ENCODE assay signal across 22 mouse cellular contexts in the genomic region with DNA sequence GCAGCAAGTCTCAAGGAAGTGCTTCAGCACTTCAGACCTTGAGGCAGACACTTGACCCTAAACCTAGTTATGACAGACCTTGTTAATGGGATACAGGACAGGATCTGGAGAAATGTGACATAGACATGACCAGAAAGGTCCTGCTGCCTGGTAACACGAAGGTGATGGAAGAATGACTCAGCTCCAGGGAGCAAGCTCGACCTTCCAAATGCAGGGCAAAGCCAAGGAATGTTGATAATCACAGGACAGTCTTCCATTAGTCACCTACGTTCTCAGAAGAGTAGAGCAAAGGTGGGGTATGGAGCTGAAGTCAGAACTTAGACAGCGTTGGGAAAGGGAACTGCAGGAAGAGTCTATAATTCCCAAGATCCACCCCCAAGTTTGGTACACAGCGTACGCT. TPM values are rescaled to one million over a fixed set of nuclear protein-coding genes. Genes with fewer than 3 reads are reported as not detected.
A peak's percentile ranks its signal among the peaks of the same experiment; 100 is the strongest.
DNase-seq lines count a peak whose midpoint lies in the region; TF ChIP-seq lines count a peak whose summit lies in the region.
"Had no signal": no experiment of that assay in that cellular context is flagged by ENCODE, and none has a peak within 500 bp of the region (broad histone marks: within the 10 kb centered on the region; RNA-seq: fewer than 3 reads in every experiment).

No protein-coding gene starts in this region.

- H3K27ac ChIP-seq in embryonic fibroblast, embryonic 13.5 days (ENCODE audit: insufficient read depth, low read length) = peak overlapping the region; percentile 35; the same call in 1 of the 2 replicates
- H3K27ac ChIP-seq: forebrain, embryonic 12.5 days; hindbrain, embryonic 12.5 days had no signal

- no peak overlapping the region for H3K4me3 ChIP-seq in embryonic fibroblast, embryonic 13.5 days (ENCODE audit: insufficient read depth, low read length)
- H3K4me3 ChIP-seq: forebrain, embryonic 12.5 days; hindbrain, embryonic 12.5 days had no signal

- TF ChIP-seq CTCF in embryonic fibroblast, embryonic 13.5 days (IDR thresholded peaks at IDR 0.05; ENCODE audit: borderline replicate concordance, insufficient read depth, low read length) = no peak

- no peak for TF ChIP-seq POLR2A in embryonic fibroblast, embryonic 13.5 days (IDR thresholded peaks at IDR 0.05; ENCODE audit: low read depth, low read length)

- peaks cover 2% of the 10 kb centered on the region for H3K4me1 ChIP-seq in embryonic fibroblast, embryonic 13.5 days (ENCODE audit: control insufficient read depth, insufficient read depth, low read length)
- H3K4me1 ChIP-seq: forebrain, embryonic 12.5 days; hindbrain, embryonic 12.5 days had no signal

- peak; percentile 33 to 37 for DNase-seq in adrenal gland, postnatal 36 days
- no peak for DNase-seq in adrenal gland, postnatal 14 days
- DNase-seq in 3T3-L1 (ENCODE audit: low read depth, low spot score) (peak; percentile 77), MN1 (ENCODE audit: low spot score) (peak; percentile 35)
- no peak for DNase-seq in cerebellum, postnatal 4 days (ENCODE audit: low spot score in 2 of 2)
- no peak for DNase-seq in kidney, adult 18-20 months
- DNase-seq in embryo, embryonic 10 days (ENCODE audit: low spot score) = no peak
- DNase-seq: B cell, adult 2 months; cerebellum, adult 11-12 months; cerebellum, adult 9-11 months; cerebellum, postnatal 36 days; embryo, embryonic 11 days; gastrocnemius, postnatal 14 days; heart, postnatal 10 days; heart, postnatal 4 days; kidney, adult 11 months had no signal

RNA-seq across cellular contexts. Expression of a gene that starts 6.3 kb away (rescaled TPM):
- total RNA-seq in adrenal gland, postnatal 36 days (2021) = 10 to 100 TPM; 66.5 to 69.1 TPM
- total RNA-seq in adrenal gland, postnatal 14 days (2021) = 59.8 and 63.0 TPM in 2 replicates
- 219 and 312 TPM in 2 replicates for polyA plus RNA-seq in embryonic fibroblast, embryonic 13.5 days (2011; ENCODE audit: insufficient read length, low read depth, missing spikeins)

RNA-seq across cellular contexts. Expression of a gene that starts 42.6 kb away (rescaled TPM):
- total RNA-seq in adrenal gland, postnatal 36 days (2021) = 1 to 10 TPM; 5.7 to 8.5 TPM
- 6.9 and 7.5 TPM in 2 replicates for total RNA-seq in adrenal gland, postnatal 14 days (2021)
- polyA plus RNA-seq in embryonic fibroblast, embryonic 13.5 days (2011; ENCODE audit: insufficient read length, low read depth, missing spikeins) = 14.7 and 15.7 TPM in 2 replicates
- total RNA-seq: granulocyte monocyte progenitor cell, adult 5-6 weeks had no signal
- polyA plus RNA-seq: frontal cortex, adult 2 months; G1E had no signal

Comparison
In these comparisons a context has a peak if more than half of its experiments do, and no peak if none do; other contexts are left out.
1. DNase-seq: peak in adrenal gland, postnatal 36 days (2 of 2), 3T3-L1 (single experiment) and MN1 (single experiment); none in adrenal gland, postnatal 14 days (single experiment), cerebellum, postnatal 4 days (0 of 2), kidney, adult 18-20 months (single experiment) and embryo, embryonic 10 days (single experiment).